Mouse (Mus musculus): ENCODE measurements around the gene Spg7. TPM values are rescaled to one million over a fixed set of nuclear protein-coding genes. Genes with fewer than 3 reads are reported as not detected.
"Not testable (repeated sequence)": the region's sequence is repeated elsewhere in the genome, so short reads cannot be mapped to it uniquely, and the experiment has no call there.

Gene Spg7
- 10 to 100 TPM; 49.6 to 56.8 TPM for total RNA-seq (2021)
- long read RNA-seq, experiment 1, transcript Spg7-209 (17 exons, 2,896 nt), result major isoform, 107 of 128 reads
- long read RNA-seq, experiment 1, partial matches to known transcripts, result 4 of 128 reads
- long read RNA-seq, experiment 1, other reads (novel, unspliced or antisense), result 17 of 128 reads
- long read RNA-seq, experiment 2, transcript Spg7-209 (17 exons, 2,896 nt), result major isoform, 117 of 139 reads
- long read RNA-seq, experiment 2, partial matches to known transcripts, result 7 of 139 reads
- long read RNA-seq, experiment 2, other reads (novel, unspliced or antisense), result 15 of 139 reads

GRCm38 (mm10) chr8:123062721-123063120, at the start of gene Spg7:
Gene Spg7 (plus strand): TSS chr8:123062942.
- DNase-seq, result no peak

- no peak for DNase-seq
Measured at GRCm38 (mm10) chr8:123014429-123014828, 48.3 kb upstream of the Spg7 start.

- no peak for DNase-seq
Measured at GRCm38 (mm10) chr8:123015074-123015473, 47.7 kb upstream of the Spg7 start.

- no peak for DNase-seq
Measured at GRCm38 (mm10) chr8:123017143-123017542, 45.6 kb upstream of the Spg7 start.

GRCm38 (mm10) chr8:123018484-123019164, 44.1 kb upstream of the Spg7 start:
- DNase-seq, result no peak

GRCm38 (mm10) chr8:123020084-123020483, 42.7 kb upstream of the Spg7 start:
- no peak for DNase-seq

GRCm38 (mm10) chr8:123020859-123021258, 41.9 kb upstream of the Spg7 start:
- no peak for DNase-seq

- DNase-seq, result no peak
Measured at GRCm38 (mm10) chr8:123021259-123021658, 41.5 kb upstream of the Spg7 start.

GRCm38 (mm10) chr8:123022727-123023126, 40.0 kb upstream of the Spg7 start:
- DNase-seq, result no peak

- no peak for DNase-seq
Measured at GRCm38 (mm10) chr8:123024226-123024625, 38.5 kb upstream of the Spg7 start.

- DNase-seq, result no peak
Measured at GRCm38 (mm10) chr8:123025951-123026351, 36.8 kb upstream of the Spg7 start.

- no peak for DNase-seq
Measured at GRCm38 (mm10) chr8:123027786-123028185, 35.0 kb upstream of the Spg7 start.

- DNase-seq, result not testable (repeated sequence)
Measured at GRCm38 (mm10) chr8:123030091-123030490, 32.7 kb upstream of the Spg7 start.

- no peak for DNase-seq
Measured at GRCm38 (mm10) chr8:123031321-123031978, 31.3 kb upstream of the Spg7 start.

- DNase-seq, result no peak
Measured at GRCm38 (mm10) chr8:123032730-123033129, 30.0 kb upstream of the Spg7 start.

GRCm38 (mm10) chr8:123033431-123033830, 29.3 kb upstream of the Spg7 start:
- DNase-seq, result no peak

GRCm38 (mm10) chr8:123034171-123034570, 28.6 kb upstream of the Spg7 start:
- no peak for DNase-seq

- no peak for DNase-seq
Measured at GRCm38 (mm10) chr8:123036956-123037355, 25.8 kb upstream of the Spg7 start.

- DNase-seq, result no peak
Measured at GRCm38 (mm10) chr8:123037487-123037886, 25.3 kb upstream of the Spg7 start.

- DNase-seq, result no peak
Measured at GRCm38 (mm10) chr8:123038351-123038750, 24.4 kb upstream of the Spg7 start.

- DNase-seq, result no peak
Measured at GRCm38 (mm10) chr8:123039376-123040109, 23.2 kb upstream of the Spg7 start.

- DNase-seq, result no peak
Measured at GRCm38 (mm10) chr8:123040110-123040650, 22.6 kb upstream of the Spg7 start.
